Mouse (Mus musculus): Measurements from ENCODE around the gene Tirap.
"Not testable (repeated sequence)": the region's sequence is repeated elsewhere in the genome, so short reads cannot be mapped to it uniquely, and the experiment has no call there.

The Tirap gene

GRCm38 (mm10) chr9:35147261-35147660 is 52.8 kb downstream of the Tirap start:
- DNase-seq (ENCODE audit: low spot score) = not testable (repeated sequence)

- no peak for DNase-seq (ENCODE audit: low spot score)
These were observed 54.3 kb downstream of the Tirap start for GRCm38 (mm10) chr9:35145829-35146228.

GRCm38 (mm10) chr9:35145118-35145517 is 55.0 kb downstream of the Tirap start:
- no peak for DNase-seq (ENCODE audit: low spot score)

- no peak for DNase-seq (ENCODE audit: low spot score)
These were observed 57.9 kb downstream of the Tirap start for GRCm38 (mm10) chr9:35142221-35142620.

- DNase-seq (ENCODE audit: low spot score) = no peak
These were observed 60.8 kb downstream of the Tirap start for GRCm38 (mm10) chr9:35139231-35139744.

- peak; percentile 60 for DNase-seq (ENCODE audit: low spot score)
These were observed 62.1 kb downstream of the Tirap start for GRCm38 (mm10) chr9:35138029-35138428.

GRCm38 (mm10) chr9:35135575-35135974 is 64.5 kb downstream of the Tirap start:
- DNase-seq (ENCODE audit: low spot score) = no peak
